Mouse (Mus musculus): Measurements from ENCODE around the gene Ralgds.
A peak's percentile ranks its signal among the peaks of the same experiment; 100 is the strongest.

Ralgds gene

DNA sequence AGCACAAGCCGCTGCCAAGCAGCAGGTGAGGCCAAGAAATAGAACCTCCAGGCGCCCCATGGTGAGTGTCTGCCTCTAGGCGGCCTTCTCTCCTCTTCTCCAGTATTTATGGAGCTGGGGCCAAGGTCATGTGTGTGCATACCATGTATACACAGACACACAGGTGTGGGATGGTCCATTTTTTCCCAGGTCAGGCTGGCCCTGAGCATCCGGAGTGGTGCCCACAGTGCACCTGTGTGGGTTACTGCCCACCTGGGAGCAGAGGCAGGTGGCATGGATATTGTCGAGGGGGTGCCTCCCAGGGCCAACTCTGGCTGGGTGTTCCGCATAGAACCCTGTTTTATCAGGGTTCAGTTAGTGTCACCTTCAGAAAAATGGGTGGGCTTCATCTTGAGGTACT is 50.4 kb downstream of the Ralgds start, which contains the start of gene Cel:
Cel (minus strand) TSS at position 101 of the 400 bp plus-strand sequence.
- DNase-seq (ENCODE audit: low spot score in 2 of 2) = no peak

DNA sequence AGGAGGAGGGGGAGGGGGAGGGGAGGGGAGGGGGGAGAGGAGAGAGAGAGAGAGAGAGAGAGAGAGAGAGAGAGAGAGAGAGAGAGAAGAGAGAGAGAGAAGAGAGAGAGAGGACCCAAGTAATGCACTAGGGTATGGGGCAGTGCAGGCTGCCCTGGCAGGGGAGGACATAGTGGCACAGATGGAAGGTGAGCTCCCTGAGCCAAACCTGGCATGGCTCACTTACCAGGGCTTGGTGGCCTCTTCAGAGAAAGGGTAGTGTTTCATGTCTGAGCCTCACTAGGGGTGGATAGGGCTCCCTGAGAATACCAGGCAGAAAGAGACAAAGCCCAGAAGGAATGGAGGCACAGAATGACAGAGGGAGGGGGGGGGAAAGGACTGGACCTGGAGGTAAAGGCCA is 50.9 kb downstream of the Ralgds start:
- no peak for DNase-seq (ENCODE audit: low spot score in 2 of 2)

DNA sequence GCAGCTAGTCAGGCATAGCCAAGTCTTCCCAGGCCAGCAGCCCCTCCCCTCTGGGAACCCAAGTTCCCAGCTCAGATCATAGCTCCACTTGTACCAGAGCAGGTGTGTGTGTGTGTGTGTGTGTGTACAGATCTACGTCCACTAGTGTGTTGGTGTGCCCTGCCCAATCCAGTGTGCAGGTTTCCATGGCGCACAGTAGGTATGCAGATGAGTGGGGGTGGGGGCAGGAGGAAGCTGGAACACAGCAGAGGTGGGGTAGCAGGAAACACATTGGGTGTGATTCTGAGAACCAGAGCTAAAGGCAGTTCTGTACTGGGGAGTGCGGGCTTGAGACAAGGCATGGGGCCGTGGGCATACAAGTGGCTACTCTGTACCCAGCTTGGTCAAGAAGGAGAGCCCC is 51.5 kb downstream of the Ralgds start:
- DNase-seq (ENCODE audit: low spot score in 2 of 2) = no peak

DNA sequence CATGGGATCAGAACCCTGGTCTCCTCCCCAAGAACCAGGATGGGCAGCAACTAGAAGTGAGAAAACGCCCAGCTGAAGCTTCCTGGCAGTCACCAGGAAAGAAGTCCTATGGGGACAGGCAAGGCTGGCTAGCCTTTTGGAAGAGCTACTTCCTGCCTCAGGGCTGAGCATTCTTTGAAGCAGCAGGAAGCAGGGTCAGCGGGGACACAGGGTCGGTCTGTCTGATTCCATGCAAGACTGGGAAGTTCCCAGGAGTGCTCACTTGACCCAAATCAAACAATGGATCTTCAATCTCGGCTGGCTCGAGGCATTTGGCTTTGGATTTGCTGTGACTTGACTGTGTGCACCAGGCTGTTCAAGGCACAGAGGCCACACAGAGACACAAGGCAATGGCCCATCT is 53.6 kb downstream of the Ralgds start:
- no peak for DNase-seq (ENCODE audit: low spot score in 2 of 2)

DNA sequence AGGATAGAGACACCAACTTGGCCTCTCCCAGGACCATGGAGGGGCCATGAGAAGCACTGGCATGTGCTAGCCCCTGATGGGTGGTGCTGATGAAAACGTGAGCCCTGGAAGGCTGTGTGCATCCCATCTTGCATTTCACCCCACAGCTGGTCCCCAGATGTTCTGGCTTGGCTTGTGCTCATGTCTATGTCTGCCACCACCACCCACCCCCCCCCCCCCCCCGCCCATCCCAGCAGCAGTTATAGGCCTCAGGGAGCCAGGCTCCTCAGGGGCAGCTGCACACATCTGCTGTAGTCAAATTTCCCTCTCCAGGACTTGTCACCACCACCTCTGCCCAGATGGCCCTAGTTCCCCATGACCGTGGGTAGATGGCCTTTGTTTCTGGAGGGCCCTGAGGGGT is 57.0 kb downstream of the Ralgds start:
- DNase-seq (ENCODE audit: low spot score in 2 of 2) = no peak

DNA sequence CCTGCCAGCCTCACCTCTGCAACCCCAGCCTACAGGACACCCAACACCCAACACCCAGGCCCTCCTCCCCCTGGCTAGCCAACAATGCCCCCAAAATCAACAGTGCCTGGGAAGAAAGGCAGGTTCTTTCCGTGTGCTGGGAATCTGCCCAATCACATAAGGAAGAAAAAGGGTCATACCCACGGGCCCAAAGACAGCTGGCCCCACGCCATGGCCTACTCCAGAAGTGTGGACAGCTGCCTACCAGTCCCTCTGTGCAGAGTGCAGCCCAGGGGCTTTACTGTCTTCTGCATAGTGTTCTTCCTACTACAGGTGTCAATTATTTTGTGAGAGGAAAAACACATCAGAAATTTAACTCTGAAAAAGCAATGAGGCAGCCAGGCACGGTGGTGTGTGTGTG is 62.4 kb downstream of the Ralgds start:
- no peak for DNase-seq (ENCODE audit: low spot score in 2 of 2)

DNA sequence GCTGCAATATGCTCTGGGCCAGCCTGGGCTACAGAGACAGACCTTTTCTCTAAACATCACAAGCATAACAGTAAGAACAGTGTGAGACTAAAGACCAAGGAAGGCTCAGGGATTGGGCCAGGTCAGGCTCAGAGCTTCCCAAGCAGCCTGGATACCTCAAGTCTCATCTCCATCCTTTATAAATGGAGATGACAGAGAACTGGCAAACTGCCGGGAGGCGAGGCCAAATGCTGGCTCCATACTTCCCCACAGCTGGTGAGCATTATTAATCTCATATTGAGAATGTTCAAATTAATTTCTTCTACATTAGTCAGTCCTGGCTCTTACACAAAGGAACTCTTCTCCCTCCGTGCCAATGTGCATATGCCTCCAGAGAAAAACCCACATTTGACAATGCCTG is 63.9 kb downstream of the Ralgds start:
- DNase-seq (ENCODE audit: low spot score in 2 of 2) = no peak

DNA sequence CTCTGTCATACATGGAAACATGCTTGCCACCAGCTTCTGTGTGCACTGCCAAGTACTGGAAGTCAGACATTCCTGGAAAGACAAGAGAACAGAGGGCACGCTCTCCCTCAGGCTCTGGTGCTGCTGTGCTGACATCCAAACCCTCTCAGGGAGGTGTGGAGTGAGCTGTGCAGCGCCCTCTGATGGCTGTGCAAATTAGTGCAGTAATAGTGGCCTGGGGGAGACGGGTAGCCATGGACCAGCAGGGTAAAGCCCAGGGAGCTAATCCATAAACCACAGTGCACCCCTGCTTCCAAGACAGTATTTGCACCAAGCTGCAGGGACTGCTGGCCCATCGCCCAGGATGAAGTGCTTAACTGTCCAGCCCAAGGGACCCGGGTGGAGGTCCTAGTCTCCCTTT is 65.1 kb downstream of the Ralgds start:
- DNase-seq (ENCODE audit: low spot score in 2 of 2) = no peak

DNA sequence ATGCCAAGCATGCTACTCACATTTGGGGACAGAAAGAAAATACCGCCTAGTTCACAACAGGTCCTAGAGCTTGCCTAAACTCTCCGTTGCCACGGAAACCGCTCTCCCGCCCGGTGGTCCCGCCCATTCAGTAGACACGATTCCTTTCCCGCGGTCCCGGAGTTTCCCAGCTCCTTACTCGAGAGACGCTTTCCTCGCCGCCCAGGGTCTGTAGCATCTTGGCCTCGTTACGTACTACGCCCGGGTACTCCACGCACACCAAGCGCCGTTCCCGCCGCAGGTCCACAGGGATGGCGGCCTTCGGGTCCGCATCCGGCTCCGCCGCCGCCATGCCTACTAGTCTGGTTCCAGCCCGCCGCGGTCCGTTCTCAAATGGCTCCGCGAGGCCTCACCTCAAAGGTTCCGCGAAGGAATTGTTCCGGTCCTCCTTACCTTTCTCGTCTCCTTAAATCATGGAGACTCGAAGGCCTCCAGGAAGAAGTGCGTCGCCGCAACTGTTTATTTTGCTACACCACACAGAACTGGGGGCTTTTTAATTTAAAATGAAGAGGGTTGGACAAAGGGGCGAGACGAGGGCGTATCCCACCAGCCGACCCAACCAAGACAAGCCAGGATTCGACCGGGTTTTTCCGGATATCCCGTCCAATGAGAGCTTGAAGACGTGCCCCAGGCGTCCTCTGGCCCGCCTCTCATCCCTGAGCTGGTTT is 69.9 kb downstream of the Ralgds start:
- peak; percentile 75 to 84 for DNase-seq (ENCODE audit: low spot score in 2 of 2)

DNA sequence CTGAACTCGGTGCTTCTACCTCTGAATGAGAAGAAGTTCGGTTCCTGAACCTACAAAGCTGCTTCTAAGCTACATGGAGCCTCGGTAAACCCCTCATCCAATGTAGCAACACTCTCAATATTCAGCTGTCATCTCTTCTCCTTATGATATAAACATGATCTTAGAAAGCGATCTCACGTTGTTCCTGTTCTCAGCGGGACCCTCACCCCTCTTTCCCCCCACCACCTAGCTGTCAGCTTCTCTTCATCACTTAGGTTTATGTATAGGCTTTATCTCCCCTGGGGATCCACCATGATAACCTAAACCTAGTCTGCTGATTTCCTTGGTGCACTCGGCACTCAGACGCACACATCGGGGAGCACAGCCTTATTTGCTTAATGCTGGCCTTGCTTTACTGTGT is 70.7 kb downstream of the Ralgds start, which contains the start of gene Gtf3c5:
Gtf3c5 (minus strand) TSS at position 101 of the 400 bp plus-strand sequence.
- no peak for DNase-seq (ENCODE audit: low spot score in 2 of 2)

DNA sequence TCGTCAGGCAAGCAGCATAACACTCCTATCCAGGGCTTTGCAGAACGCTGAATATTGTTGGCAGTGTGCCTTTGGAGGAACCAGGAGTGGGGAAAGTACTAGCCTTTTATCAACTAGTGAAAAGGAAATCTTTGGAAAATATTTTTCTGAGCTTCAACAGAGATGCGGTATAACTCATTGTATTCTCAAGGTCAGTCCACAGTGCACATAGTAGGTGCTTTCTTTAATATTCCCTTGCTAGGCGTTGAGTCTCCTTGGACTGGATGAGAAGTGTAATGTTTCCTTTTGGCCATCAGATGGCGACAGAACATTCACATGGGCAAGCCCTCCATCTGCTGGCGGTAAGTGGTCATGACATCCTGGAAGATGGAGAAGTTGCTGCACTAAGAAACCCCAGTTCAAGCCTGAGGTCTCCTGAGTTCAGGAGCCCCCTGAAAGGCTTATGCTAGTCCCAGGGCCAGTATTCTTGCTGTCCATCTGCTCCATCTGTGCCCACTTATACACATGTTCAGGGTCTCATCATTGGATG is 72.2 kb downstream of the Ralgds start:
- peak; percentile 76 to 84 for DNase-seq (ENCODE audit: low spot score in 2 of 2)

DNA sequence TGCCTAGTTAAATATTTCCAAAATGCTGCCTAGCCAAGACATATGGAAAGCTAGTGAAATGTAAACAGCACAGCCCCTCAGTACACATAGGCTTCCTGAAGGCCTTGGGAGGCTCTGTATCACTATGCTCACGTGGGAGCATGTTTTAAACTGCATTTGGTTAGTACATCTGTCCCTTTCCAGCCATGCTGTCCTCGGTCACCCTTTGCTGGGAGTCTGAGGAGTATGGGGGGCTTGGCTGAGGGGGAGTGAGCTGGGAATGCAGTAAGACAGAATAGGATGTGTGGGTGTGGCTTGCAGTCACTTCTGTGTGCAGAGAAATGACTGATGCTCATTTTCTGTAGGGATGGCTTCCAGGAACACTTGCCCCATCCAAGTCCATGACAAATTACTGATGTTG is 72.8 kb downstream of the Ralgds start:
- no peak for DNase-seq (ENCODE audit: low spot score in 2 of 2)

DNA sequence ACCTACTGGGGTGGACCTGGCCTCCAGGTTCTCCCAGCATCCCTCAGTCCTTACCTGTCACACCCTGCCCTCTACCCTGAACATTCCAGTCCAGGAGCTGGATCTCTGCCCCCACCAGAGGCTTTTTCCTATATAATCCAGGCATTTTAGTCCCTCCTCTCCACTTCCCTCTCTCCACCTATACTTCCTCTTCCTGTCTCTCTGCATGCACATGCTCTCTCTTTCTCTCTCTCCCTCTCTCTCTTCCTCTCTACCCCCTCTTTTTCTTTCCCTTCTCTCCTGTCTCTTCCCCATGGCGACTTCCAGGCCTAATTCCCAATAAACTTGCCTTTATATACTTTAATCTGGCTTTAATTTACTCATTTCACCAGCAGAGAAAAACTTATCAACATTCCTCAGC is 75.6 kb downstream of the Ralgds start:
- no peak for DNase-seq (ENCODE audit: low spot score in 2 of 2)

DNA sequence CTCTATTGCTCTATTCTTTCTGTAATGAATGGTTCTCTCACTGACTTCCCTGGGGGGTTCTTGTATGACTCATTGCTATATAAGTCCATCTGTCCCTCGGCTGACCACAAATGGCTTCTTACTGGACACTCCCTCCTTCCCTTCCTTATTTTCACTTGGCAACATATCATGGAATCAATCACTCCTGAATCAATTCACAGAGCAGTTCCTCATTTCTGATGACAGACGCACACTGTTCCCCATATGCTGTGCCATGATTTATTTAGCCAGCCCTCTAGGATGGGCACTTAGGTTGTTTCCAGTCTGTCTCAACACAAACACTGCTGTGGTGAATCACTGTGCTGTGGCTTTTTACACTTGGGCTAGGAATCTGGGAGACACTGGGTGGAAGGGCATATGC is 78.6 kb downstream of the Ralgds start:
- DNase-seq (ENCODE audit: low spot score in 2 of 2) = no peak

DNA sequence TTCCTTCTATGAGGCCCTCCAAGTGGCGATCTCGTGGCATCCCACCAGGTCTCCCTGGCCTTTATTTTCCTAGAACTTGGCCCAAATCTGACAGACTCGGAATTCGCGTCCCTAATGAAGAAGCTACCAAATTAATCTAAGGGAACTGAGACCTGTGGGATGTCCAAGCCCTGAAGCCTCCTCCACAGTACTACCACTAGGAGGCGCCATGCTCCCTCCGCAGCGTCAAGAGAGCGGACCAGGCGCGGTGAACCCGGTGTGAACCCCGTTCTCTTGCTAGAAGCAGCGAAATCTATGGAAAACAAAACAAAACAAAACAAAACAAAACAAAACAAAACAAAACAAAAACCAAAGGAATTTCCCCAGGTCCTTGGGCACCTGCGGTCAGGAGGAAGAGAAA is 79.9 kb downstream of the Ralgds start:
- DNase-seq (ENCODE audit: low spot score in 2 of 2) = peak; percentile 70 to 77

DNA sequence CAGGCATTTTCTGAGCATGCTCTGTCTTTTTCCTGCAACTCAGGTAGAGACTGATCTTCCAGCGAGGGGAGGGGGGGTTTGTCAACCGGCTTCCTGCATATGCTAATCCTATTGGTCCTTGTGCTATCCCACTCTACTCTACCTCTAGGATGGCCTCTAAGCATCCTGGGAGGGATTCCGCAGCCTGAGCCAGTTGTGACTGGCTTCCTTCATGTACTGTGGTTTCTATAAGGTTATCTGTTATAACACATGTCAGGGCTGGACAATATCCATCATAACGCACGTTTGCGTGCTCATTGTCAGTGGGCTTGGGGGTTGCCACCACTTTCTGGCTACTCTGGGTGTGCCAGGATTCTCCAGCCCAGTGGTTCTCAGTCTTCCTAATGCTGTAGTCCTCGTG is 83.1 kb downstream of the Ralgds start:
- DNase-seq (ENCODE audit: low spot score in 2 of 2) = peak in 1 of 2 experiments; percentile 27

DNA sequence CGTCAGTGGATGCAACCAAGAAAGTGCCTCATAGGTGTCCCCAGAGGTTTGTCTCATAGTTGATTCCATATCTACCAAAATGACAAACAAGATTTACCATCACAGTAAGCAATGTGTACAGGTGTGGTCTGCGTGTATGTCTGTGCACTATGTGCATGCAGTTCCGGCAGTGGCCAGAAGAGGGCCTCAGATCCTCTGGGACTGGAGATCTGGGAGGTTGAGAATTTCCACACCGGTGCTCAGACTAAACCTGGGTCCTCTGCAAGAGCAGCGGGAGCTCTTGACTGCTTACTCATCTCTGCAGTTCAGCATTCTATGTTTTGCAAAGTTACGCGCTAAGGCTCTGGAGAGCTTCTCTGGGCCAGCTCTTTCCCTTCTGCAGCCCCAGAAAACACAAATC is 84.1 kb downstream of the Ralgds start:
- DNase-seq (ENCODE audit: low spot score in 2 of 2) = no peak

DNA sequence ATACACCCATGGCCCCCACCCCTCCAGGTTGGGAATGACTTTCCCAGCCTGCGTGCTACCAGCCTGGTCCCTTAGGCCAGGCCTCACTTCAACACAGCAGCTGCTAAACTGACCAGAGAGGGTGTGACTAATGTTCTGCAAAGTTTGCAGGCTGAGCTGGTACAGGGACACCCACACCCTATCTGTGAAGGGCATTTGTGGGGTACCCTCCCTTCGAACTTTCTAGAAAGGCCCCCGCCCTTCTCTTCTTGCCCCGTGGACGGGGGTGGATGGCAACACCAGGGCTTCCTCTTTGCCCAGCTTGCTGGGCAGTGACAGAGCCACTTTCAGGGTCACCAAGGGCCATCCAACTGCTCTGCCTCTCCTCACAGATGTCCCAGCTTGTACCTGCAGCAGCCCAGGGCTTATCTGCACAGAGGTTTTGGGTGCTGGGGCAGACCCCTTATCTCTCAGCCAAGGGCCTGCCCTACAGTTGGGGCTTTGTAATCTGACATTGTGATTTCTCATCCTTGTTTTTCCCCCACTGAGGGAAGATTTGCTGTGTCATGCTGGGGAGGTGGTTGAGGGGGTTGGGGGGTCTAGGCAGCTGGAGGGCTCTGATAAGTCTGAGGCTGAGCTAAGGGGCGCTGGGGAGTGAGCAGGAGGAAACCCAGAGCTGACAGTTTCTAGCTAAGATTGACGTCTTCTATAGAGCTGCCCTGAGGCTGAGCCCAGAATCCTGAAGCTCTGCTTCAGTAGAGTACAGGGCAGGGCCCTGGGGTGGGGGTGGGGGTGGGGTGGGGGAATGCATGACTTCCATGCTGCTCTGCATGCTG is 85.0 kb downstream of the Ralgds start:
- DNase-seq (ENCODE audit: low spot score in 2 of 2) = peak; percentile 43 to 49

DNA sequence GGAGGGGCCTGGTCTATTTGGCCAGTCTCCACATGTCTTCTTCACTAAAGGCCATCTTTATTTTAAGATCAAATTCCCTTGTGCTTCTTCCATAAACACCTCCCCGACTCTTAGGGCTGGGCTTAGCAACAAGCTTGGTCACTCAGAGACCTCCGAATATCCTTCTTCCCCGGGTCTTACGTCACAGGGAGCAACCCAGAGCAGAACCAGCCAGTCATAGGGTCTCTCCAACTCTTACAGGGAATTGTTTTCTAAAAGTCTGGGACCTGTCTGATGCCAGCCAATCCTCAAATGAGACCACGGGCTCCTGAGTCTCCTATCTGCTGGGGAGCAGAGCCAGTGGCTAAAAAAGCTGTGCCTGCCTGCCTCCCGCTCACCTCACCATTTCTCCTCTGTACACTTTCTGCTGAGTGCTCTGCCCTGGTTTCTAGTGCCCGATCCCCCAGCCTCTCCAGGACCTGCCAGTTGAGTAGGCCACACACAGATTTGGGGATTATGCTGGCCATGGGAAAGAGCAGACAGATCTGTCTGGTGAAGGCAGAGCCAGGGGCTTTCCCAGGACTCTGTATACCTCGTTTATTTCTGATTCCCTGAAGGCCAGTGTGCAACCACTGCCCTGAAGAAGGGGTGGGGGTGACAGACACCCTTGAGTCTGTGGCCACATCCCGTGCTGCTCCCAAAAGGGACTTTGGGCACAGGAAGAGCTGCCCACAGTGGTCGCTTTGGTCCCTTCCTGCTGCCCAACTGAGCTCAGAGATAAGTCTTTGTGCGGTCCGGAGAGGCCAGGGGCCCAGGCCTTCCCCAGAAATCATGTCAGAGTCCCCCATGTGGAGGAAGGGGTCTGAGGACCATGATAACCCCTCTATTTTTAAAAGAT is 86.0 kb downstream of the Ralgds start:
- no peak for DNase-seq (ENCODE audit: low spot score in 2 of 2)

DNA sequence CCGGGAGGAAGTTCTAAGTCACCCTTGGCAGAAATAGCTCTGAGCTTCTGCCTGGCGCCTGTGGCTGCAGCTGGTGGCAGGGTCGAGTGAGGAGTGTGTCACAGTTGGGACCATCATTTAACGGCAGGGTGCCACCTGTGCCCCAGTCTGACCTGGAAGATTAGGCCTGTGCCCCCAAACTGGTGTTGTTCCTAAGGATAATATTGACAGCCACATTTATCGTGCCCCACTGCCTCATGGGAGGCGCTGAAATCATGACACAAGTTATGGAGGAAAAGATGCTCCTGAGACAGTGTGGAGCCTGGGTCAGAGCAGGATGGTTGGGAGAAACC is 86.6 kb downstream of the Ralgds start:
- no peak for DNase-seq (ENCODE audit: low spot score in 2 of 2)

DNA sequence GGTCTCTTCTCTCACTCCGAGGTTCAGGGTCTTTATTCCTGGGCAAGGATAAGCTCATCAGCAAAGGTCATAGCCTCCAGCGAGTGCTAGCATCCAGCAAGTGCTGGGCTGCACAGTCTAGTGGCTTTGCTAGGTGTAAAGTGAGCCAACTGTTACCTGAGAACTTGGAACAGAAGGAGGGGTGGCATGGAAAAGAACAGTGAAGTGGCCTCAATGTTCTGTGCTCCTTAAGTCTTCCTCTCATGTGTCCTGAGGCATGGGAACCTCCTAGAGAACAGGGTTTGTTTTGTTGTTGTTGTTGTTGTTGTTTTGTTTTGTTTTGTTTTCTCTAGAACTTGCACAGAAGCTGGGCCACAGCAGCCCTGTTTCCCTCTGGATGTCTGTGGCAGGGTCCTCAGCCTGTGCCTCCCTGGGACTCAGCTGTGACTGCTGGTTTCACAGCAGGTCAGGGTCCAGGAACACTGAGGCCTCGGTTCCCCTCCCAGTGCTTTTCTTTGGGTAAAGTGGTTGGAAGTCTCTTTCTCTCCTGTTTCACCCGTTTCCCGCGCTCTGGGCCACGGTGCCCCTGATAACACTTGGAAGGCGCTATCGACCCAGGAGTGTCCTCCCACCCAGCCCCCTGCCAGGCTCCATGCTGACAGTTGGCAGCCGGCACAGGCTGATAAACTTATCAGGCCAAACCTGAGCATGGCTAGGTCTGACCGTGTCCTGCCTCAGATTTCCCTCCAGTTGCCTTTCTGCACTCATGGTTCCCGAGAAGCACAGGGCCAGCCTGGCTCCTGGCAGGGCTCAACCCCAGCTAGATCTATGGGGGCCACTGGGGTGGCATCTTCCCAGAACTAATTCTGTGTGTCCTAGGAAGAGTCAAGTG is 89.0 kb downstream of the Ralgds start:
- peak; percentile 69 to 83 for DNase-seq (ENCODE audit: low spot score in 2 of 2)

Measured in spleen, postnatal 36 days (tissue).